Mouse (Mus musculus) heart, embryonic 16.5 days (tissue): ENCODE data around the gene Gm10188. TPM values are rescaled to one million over a fixed set of nuclear protein-coding genes. Genes with fewer than 3 reads are reported as not detected.
A peak's percentile ranks its signal among the peaks of the same experiment; 100 is the strongest.

ENCODE experiments used
- ATAC-seq: fragments of 200-750 bp; cut with Nextera tagmentation; replicated peaks from 2 replicates; pipeline ENCODE4 v1.8.0; 2017; ENCODE audit warnings: moderate number of reproducible peaks; ENCODE audit not compliant: insufficient read depth, low FRiP score; ENCODE audit errors: extremely low read depth
- H3K27ac ChIP-seq: fragments of 300-500 bp; sonication (generic); 2 replicates; pipeline ENCODE4 v1.5.1; 2014; ENCODE audit warnings: mild to moderate bottlenecking, low read length, control low read depth, moderate library complexity
- H3K27me3 ChIP-seq: fragments of 300-500 bp; sonication (generic); 2 replicates; pipeline ENCODE4 v1.6.1; 2014; ENCODE audit warnings: low read length, mixed read lengths; ENCODE audit not compliant: control insufficient read depth, insufficient read depth
- H3K36me3 ChIP-seq: fragments of 300-500 bp; sonication (generic); 2 replicates; pipeline ENCODE4 v1.6.1; 2014; ENCODE audit not compliant: control insufficient read depth, insufficient read depth
- H3K4me1 ChIP-seq: fragments of 300-500 bp; sonication (generic); 2 replicates; pipeline ENCODE4 v1.6.1; 2014; ENCODE audit warnings: low read length, mixed read lengths; ENCODE audit not compliant: control insufficient read depth, insufficient read depth
- H3K4me2 ChIP-seq: fragments of 300-500 bp; sonication (generic); 2 replicates; pipeline ENCODE4 v1.6.1; 2014; ENCODE audit warnings: low read depth, mild to moderate bottlenecking, control low read depth, low read length
- H3K4me3 ChIP-seq: fragments of 300-500 bp; sonication (generic); 2 replicates; pipeline ENCODE4 v1.5.1; 2014; ENCODE audit warnings: mild to moderate bottlenecking, control low read depth, low read length
- H3K9ac ChIP-seq: fragments of 300-500 bp; sonication (generic); 2 replicates; pipeline ENCODE4 v1.6.1; 2014; ENCODE audit warnings: low read length, control low read depth
- H3K9me3 ChIP-seq: fragments of 300-500 bp; sonication (generic); replicated peaks from 2 replicates; pipeline ENCODE4 v1.6.1; 2016; ENCODE audit warnings: low read length; ENCODE audit not compliant: control insufficient read depth
- WGBS: fragments of 180-500 bp; shearing (Covaris S2); extraction: QIAGEN DNeasy Blood & Tissue Kit; methylation state at CpG from one replicate; pipeline ENCODE4 v1.1.7; 2014; 5-methylcytosine and 5-hydroxymethylcytosine counted together
- polyA plus RNA-seq: library from polyadenylated mRNA; unstranded; fragments of >200 nt; fragmentation: Nextera tagmentation; extraction: Ambion mirVana; gene quantifications from 2 replicates; pipeline ENCODE4 v1.2.1, GENCODE M21; 2015

The Gm10188 gene
- polyA plus RNA-seq, 1 experiment from 2014 or later, result not detected

GRCm38 (mm10) chr1:132211672-132212071 lies 17.9 kb downstream of the Gm10188 start:
- Histone ChIP-seq H3K36me3 (no peaks in the 10 kb centered on the region), H3K4me1 (no peaks in the 10 kb centered on the region), H3K4me3 (no peak overlapping the region), H3K9ac (no peak overlapping the region), H3K27me3 (peaks cover 20% of the 10 kb centered on the region), H3K27ac (no peak overlapping the region), H3K9me3 (no peaks in the 10 kb centered on the region), H3K4me2 (peak overlapping the region; percentile 52)
- no peak for ATAC-seq
- WGBS, result 35% methylated on average over 12 of the region's 12 CpGs

GRCm38 (mm10) chr1:132210922-132211321 lies 18.6 kb downstream of the Gm10188 start:
- H3K4me3 ChIP-seq, result no peak overlapping the region
- H3K27ac ChIP-seq, result no peak overlapping the region
- H3K9ac ChIP-seq, result no peak overlapping the region
- H3K4me1 ChIP-seq, result no peaks in the 10 kb centered on the region
- no peak overlapping the region for H3K4me2 ChIP-seq
- ATAC-seq, result no peak
- 16% methylated on average over 7 of the region's 7 CpGs for WGBS
- no peaks in the 10 kb centered on the region for H3K9me3 ChIP-seq
- peaks cover 20% of the 10 kb centered on the region for H3K27me3 ChIP-seq
- no peaks in the 10 kb centered on the region for H3K36me3 ChIP-seq

GRCm38 (mm10) chr1:132209400-132209799 lies 20.2 kb downstream of the Gm10188 start:
- Histone ChIP-seq H3K27ac (no peak overlapping the region), H3K4me1 (no peaks in the 10 kb centered on the region), H3K9ac (no peak overlapping the region), H3K27me3 (peaks cover 20% of the 10 kb centered on the region), H3K9me3 (no peaks in the 10 kb centered on the region), H3K4me3 (no peak overlapping the region), H3K36me3 (no peaks in the 10 kb centered on the region), H3K4me2 (no peak overlapping the region)
- 78% methylated on average over 10 of the region's 10 CpGs for WGBS
- ATAC-seq, result no peak

GRCm38 (mm10) chr1:132208154-132208553 lies 21.4 kb downstream of the Gm10188 start:
- no peak overlapping the region for H3K4me3 ChIP-seq
- H3K27me3 ChIP-seq, result peaks cover 24% of the 10 kb centered on the region
- no peak for ATAC-seq
- 11% methylated on average over 4 of the region's 4 CpGs for WGBS
- no peaks in the 10 kb centered on the region for H3K4me1 ChIP-seq
- H3K36me3 ChIP-seq, result no peaks in the 10 kb centered on the region
- H3K27ac ChIP-seq, result no peak overlapping the region
- no peak overlapping the region for H3K9ac ChIP-seq
- no peak overlapping the region for H3K4me2 ChIP-seq
- H3K9me3 ChIP-seq, result no peaks in the 10 kb centered on the region

DNA sequence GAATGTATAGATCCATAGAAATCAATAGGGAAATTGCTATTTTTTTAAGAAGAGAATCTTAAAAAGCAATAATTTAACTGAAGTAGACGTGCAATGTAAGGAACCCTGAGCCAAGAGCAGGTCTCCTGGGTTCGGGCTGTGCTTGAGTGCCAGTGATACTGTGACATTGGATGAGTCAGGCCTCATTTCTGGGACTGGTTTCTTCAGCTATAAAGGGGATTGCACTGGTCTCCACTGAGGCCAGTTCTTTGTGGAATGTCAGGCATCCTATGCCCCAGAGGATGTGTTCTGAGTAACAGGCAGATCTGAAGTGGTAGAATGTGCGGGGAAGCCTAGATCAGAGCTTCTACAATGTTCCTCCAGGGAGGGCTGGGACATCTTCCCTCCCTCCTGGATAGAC lies 22.7 kb downstream of the Gm10188 start:
- Histone ChIP-seq H3K36me3 (no peaks in the 10 kb centered on the region), H3K9me3 (no peaks in the 10 kb centered on the region), H3K27me3 (peaks cover 21% of the 10 kb centered on the region), H3K9ac (no peak overlapping the region), H3K4me1 (no peaks in the 10 kb centered on the region), H3K27ac (no peak overlapping the region), H3K4me3 (no peak overlapping the region), H3K4me2 (no peak overlapping the region)
- ATAC-seq, result no peak
- 51% methylated on average over 3 of the region's 3 CpGs for WGBS

DNA sequence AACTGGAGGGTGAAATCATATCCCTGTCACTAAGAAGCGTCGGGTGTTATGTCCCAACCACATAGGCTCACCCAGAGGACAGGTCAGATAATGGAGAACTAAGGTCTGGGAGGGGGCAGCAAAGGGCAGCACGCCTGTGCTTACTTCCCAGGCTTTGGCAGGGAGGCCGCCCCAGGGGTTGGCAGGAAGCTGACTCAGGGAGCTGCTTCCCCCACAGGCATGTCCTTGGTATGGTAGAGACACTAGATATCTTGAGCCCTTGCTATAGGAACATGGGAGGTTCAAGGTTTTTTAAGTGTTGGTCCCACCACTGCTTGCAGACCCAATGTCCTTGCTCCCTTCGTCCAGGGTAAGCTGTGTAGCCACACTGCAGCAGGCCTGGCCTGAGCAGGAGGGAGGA lies 23.6 kb downstream of the Gm10188 start:
- Histone ChIP-seq H3K36me3 (no peaks in the 10 kb centered on the region), H3K27me3 (peaks cover 13% of the 10 kb centered on the region), H3K4me2 (no peak overlapping the region), H3K4me3 (no peak overlapping the region), H3K4me1 (no peaks in the 10 kb centered on the region), H3K27ac (no peak overlapping the region), H3K9me3 (no peaks in the 10 kb centered on the region), H3K9ac (no peak overlapping the region)
- WGBS, result 49% methylated on average over 5 of the region's 5 CpGs
- no peak for ATAC-seq

DNA sequence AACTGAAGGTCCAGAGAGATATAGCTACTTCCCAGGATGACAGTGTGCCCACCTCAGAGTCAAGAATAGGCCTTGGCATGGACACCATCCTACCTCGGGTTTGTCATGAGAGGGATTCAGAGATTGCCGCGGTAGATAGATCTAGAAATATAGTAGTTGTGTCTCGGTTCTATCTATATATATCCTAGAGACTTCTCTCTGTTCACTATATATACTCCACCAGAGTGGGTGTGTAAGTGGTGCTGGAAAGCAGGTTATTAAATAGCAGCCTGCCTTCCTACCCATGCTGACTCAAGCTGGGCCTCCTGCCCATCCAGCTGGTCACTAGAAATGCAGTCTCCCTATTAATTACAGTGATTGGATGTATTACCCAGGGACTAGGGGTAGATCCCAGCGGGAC lies 26.8 kb downstream of the Gm10188 start:
- Histone ChIP-seq H3K27ac (no peak overlapping the region), H3K27me3 (peaks cover 23% of the 10 kb centered on the region), H3K4me1 (peaks cover 8% of the 10 kb centered on the region), H3K9me3 (no peaks in the 10 kb centered on the region), H3K4me3 (no peak overlapping the region), H3K9ac (no peak overlapping the region), H3K36me3 (no peaks in the 10 kb centered on the region), H3K4me2 (no peak overlapping the region)
- WGBS, result 87% methylated on average over 5 of the region's 5 CpGs
- no peak for ATAC-seq

GRCm38 (mm10) chr1:132201936-132202335 lies 27.6 kb downstream of the Gm10188 start:
- Histone ChIP-seq H3K27ac (no peak overlapping the region), H3K27me3 (peaks cover 27% of the 10 kb centered on the region), H3K4me3 (no peak overlapping the region), H3K4me2 (no peak overlapping the region), H3K9ac (no peak overlapping the region), H3K36me3 (no peaks in the 10 kb centered on the region), H3K9me3 (no peaks in the 10 kb centered on the region), H3K4me1 (peaks cover 8% of the 10 kb centered on the region)
- ATAC-seq, result no peak
- 62% methylated on average over 2 of the region's 2 CpGs for WGBS

GRCm38 (mm10) chr1:132201511-132201860 lies 28.1 kb downstream of the Gm10188 start:
- H3K9me3 ChIP-seq, result no peaks in the 10 kb centered on the region
- no peak overlapping the region for H3K9ac ChIP-seq
- H3K27me3 ChIP-seq, result peaks cover 28% of the 10 kb centered on the region
- WGBS, result 47% methylated on average over 4 of the region's 4 CpGs
- no peak overlapping the region for H3K4me2 ChIP-seq
- H3K4me3 ChIP-seq, result no peak overlapping the region
- no peaks in the 10 kb centered on the region for H3K36me3 ChIP-seq
- H3K27ac ChIP-seq, result no peak overlapping the region
- no peak for ATAC-seq
- H3K4me1 ChIP-seq, result peaks cover 8% of the 10 kb centered on the region
